Mouse (Mus musculus) B cell, adult (primary cell): Measurements from ENCODE around the gene AC109138.7. TPM values are rescaled to one million over a fixed set of nuclear protein-coding genes. Genes with fewer than 3 reads are reported as not detected.

ENCODE experiments used
- total RNA-seq: library from RNA; stranded (reverse); gene quantifications from 4 replicates; pipeline ENCODE4 v1.2.4, GENCODE M21; 2023; ENCODE audit not compliant: inconsistent age

Gene AC109138.7
- not detected in 4 replicates for total RNA-seq

DNA sequence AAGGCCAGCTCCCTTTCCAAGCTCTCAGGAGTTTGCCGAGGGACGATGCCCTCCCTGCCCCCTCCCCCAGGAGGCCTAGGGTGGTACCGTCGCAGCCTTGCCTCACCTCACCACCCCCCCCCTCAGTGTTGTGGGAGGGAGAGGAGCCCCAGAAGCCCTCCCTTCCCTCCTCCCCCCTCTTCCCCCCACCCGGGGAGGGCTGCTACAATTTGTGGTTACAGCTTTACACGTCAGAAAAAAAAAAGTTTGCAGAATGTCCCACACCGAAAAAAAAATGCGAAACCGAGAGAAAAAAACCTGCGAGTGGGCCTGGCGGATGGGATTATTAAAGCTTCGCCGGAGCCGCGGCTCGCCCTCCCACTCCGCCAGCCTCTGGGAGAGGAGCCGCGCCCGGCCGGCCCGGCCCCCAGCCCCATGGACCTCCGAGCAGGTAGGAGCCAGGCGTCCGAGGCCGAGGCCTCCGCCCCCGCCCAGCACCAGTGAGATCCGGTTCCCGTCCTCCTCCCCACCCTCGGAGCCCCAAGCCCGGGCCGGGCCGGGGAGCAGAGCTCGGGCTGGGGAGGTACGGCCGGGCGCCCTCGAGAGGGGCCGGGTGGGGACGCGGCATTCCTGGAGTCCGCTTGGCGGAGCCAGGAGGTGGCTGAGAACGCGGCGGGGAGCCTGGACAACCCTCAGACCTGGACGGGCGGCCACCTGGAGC, at the start of gene AC109138.7, which contains the start of gene Clcf1:
Gene AC109138.7 (plus strand): TSS at position 287 of the 700 bp plus-strand sequence.
Gene Clcf1 (plus strand): TSS at position 168 of the 700 bp plus-strand sequence.

DNA sequence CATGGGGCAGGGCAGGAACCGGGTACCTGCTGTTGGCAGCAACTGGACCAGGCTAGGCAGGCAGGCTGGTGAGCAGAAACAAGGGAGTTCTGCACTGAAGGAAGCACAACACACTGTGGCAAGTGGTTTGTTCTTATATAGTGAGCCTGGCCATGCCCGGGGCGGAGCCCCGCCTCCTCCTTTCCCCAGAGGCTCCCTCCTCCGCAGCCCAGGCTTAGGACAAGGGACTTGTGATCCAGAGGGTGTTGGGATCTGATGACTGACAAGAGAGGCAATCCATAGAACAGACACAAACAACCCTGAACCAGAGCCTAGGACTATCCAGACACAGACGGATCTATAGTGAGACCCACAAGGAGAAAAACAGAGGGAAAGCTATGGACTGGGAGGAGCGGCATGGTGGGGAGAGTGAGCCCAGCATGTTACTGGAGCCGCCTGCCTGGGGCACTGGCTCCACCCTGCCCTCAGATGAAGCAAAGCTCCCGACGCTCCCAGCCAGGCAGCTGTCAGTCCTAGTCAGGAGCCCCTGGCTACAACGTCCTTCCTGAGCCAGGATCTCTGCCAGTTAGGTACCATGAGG, 38.7 kb upstream of the AC109138.7 start, which contains the start of gene Carns1:
Gene Carns1 (minus strand): TSS at position 112 of the 580 bp plus-strand sequence.

DNA sequence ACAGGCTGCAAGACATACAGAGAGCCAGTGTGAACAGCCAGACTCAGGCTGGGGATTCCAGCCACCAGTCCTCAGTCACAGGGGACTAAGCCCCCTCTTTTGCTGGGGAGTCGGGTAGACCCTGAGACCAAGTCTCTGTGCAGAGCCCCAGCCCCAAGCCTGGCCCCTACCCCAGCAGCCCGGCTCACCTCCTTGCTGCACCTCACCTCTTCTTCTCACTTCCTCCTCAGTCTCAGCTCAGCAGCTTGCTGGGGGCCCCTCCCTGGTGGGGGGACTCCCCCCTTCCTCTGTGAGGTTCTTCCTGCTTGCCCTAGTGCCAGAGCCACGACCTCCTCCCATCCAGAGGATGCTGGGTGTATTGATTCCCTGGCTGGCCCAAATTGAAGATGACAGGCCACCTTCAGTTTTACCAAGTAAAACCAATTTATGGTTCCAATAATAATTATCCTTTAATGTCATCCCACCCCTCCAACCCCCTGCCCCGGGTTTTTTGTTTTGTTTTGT, 23.3 kb upstream of the AC109138.7 start, which contains the start of gene Tbc1d10c:
Gene Tbc1d10c (minus strand): TSS at position 454 of the 504 bp plus-strand sequence.

DNA sequence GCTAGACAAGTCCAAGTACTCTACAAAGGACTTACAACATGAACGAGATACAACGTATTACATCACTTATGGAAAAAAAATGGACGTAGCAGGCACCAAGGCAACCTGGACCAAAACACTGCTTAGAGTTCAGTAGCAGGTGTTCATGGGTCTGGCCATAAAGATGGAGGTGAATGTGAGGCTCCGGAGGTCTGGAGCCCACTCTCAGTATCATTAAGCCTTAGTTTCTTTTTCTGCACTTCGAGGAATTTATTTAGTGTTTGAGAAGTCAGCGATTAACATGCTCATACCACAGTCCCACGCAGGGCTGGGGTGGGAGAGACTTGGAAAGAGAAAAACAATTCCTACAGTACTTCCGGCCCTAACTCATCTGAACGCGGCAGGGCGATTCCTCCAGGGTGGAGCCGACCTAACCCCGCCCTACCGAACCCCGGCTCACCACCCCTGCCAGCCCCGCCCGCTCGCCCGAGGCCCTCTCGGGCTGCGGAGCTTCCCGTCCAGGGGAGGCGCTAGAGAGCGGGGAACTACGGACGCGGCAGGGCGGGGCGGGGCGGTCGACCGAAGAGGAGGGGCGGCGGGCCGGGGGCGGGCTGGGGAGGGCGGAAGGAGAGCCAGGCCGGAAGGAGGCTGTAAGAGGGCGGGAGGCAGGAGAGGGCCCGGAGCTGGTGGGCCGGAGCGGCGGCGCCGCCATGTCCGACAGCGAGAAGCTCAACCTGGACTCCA, 22.5 kb upstream of the AC109138.7 start, which contains the start of gene Ppp1ca:
Gene Ppp1ca (plus strand): TSS at position 538 of the 723 bp plus-strand sequence.

DNA sequence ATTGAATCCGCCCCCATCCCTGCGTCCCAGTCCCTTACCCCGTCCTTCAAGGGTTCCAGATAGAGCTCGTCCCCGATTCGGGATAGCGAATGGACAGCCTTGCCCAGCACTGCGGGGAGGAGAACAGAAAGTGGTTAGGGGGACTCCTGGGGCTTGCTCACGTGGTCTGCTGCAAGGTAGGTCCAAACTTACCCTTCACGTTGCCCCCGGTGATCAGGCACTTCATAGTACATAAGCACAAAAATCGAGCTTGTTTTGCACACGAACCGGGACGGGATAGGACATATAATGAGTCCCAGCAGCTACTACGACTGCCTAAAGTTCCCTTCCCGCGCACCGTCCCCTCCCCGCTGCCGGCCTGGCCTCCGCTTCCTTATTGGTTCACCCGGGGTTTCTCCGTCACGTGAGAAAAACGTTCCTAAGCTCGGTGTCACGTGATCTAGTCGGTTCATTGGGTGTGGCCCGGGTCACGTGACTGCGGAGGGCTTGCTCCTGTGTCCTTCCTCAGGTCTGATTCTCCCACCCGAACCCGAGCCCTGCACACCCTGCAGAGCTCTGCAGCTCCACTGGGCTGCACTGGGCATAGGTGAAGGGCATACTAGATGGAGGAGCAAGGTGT, 12.8 kb upstream of the AC109138.7 start, which contains the start of gene Rad9a:
Gene Rad9a (minus strand): TSS at position 372 of the 619 bp plus-strand sequence.

DNA sequence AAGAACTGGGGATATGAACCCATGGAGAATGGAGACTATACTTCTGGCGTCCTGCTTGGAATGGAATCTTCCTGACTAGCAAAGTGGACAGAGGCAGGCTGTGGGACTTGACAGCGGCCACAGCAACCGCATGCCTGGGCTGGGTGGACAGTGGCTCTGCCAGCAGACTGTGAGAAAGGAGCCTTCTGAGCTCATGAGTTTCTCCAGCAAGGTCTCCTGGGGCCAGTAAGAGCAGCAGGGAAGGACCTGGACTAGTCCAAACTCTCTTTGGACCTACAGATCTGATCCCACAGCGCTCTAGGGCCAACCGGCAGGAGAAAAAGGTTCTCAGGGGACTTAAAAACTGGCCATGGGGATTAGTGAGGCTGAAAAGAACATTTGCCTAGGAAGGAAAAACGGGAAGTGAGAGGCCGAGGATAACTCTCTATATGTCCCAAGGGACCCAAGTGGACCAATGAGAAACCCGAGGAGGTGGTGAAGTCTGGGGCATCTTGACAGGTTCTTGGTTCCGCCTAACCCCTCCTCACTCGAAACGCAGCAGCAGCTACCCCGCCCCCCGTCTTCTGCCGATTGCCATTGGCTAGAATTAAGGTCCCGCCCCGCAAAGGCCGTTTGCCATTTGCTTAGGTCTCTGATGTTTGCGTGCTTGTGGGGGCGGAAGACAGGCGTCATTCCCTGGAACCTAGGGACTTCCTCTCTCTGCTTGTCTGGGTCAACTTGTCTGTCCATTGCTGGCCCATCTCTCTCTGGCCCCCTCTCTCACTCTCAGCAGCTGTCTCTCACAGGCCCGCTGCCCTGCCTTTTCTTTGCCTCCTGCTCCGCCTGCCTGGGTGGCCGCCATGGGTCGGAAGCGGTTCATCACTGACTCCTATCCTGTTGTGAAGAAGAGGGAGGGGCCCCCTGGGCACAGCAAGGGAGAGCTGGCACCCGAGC, 17.4 kb downstream of the AC109138.7 start, which contains the start of gene Pold4:
Gene Pold4 (plus strand): TSS at position 647 of the 933 bp plus-strand sequence.

DNA sequence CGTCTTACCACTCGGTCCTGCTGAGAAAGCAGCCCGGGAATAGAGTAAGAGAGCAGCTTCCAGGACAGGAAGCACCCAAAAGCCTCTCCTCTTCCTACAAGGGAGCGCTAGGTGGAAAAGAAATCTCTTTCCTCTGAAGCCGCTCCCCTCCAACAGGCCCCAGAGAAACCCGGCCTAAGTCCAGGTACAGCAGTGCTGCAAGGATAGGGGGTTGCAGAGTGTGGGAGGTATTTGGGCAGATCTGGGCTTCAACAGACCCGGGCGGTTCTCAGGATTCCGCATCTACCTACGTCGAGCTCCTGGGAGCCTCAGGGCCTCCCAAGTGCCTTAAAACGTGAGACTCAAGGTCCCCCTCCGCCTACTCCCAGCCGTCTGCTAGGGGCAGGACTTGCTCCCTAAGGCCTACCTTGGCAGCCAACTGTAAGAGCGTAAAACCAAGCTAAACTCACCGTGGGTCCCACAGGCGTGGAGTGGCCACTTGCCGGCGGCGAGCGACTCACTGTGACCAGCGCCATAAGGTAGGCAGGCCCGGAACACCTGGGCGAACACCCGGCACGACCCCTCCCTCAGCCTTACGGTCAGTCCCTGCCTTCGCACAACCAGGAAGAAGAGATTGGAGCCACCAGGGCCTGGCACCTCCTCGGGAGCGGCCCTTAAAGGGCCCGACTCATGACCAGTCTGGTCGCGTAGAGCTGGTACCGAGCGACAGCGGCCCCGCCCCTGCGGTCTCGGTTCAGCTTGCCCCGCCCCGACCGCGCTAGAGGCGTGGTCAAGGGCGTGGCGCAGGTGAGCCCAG, 54.6 kb downstream of the AC109138.7 start, which contains the start of gene Ssh3:
Gene Ssh3 (minus strand): TSS at position 615 of the 796 bp plus-strand sequence.

Other genes starting within 250 kb of the AC109138.7 start
- 0.22 to 0.38 TPM in 2 of 4 replicates, not detected in the others for gene Aldh3b2, start 242.0 kb upstream of the AC109138.7 start, total RNA-seq
- gene Acy3, start 227.8 kb upstream of the AC109138.7 start, total RNA-seq: not detected in 4 replicates
- not detected in 4 replicates for gene Tbx10, start 221.6 kb upstream of the AC109138.7 start, total RNA-seq
- 22.3 to 28.3 TPM (median 25.0 TPM) in 4 replicates for gene Nudt8, start 213.8 kb upstream of the AC109138.7 start, total RNA-seq
- 3.2 to 4.8 TPM (median 4.4 TPM) in 4 replicates for gene Gm49405, start 213.7 kb upstream of the AC109138.7 start, total RNA-seq
- 8.6 to 10.7 TPM (median 10.2 TPM) in 4 replicates for gene Doc2g, start 211.0 kb upstream of the AC109138.7 start, total RNA-seq
- gene Ndufv1, start 201.6 kb upstream of the AC109138.7 start, total RNA-seq: 83.3 to 94.8 TPM (median 93.6 TPM) in 4 replicates
- gene Gstp1, start 176.4 kb upstream of the AC109138.7 start, total RNA-seq: 129 to 162 TPM (median 142 TPM) in 4 replicates
- 8.5 to 13.7 TPM (median 10.5 TPM) in 4 replicates for gene Gstp2, start 168.3 kb upstream of the AC109138.7 start, total RNA-seq
- not detected in 4 replicates for gene Gstp3, start 154.8 kb upstream of the AC109138.7 start, total RNA-seq
- gene Cabp2, start 132.8 kb upstream of the AC109138.7 start, total RNA-seq: not detected in 4 replicates
- 125 to 143 TPM (median 131 TPM) in 4 replicates for gene Cdk2ap2, start 117.2 kb upstream of the AC109138.7 start, total RNA-seq
- gene Pitpnm1, start 114.4 kb upstream of the AC109138.7 start, total RNA-seq: 177 to 203 TPM (median 187 TPM) in 4 replicates
- 93.0 to 109 TPM (median 99.7 TPM) in 4 replicates for gene Aip, start 88.5 kb upstream of the AC109138.7 start, total RNA-seq
- gene Gpr152, start 74.6 kb upstream of the AC109138.7 start, total RNA-seq: 0.38 to 0.78 TPM (median 0.69 TPM) in 4 replicates
- gene Cabp4, start 70.3 kb upstream of the AC109138.7 start, total RNA-seq: 1.8 to 2.4 TPM (median 2.0 TPM) in 4 replicates
- gene Coro1b, start 65.7 kb upstream of the AC109138.7 start, total RNA-seq: 142 to 167 TPM (median 154 TPM) in 4 replicates
- gene Ptprcap, start 60.8 kb upstream of the AC109138.7 start, total RNA-seq: 373 to 450 TPM (median 401 TPM) in 4 replicates
- 49.7 to 66.7 TPM (median 51.3 TPM) in 4 replicates for gene Rps6kb2, start 51.0 kb upstream of the AC109138.7 start, total RNA-seq
- gene Carns1, start 38.9 kb upstream of the AC109138.7 start, total RNA-seq: 78.2 to 88.7 TPM (median 80.1 TPM) in 4 replicates
- 250 to 285 TPM (median 268 TPM) in 4 replicates for gene Tbc1d10c, start 23.1 kb upstream of the AC109138.7 start, total RNA-seq
- 381 to 449 TPM (median 412 TPM) in 4 replicates for gene Ppp1ca, start 22.3 kb upstream of the AC109138.7 start, total RNA-seq
- gene Rad9a, start 12.7 kb upstream of the AC109138.7 start, total RNA-seq: 53.6 to 56.9 TPM (median 55.2 TPM) in 4 replicates
- 141 to 150 TPM (median 145 TPM) in 4 replicates for gene Clcf1, start 119 bp upstream of the AC109138.7 start, total RNA-seq
- 199 to 218 TPM (median 212 TPM) in 4 replicates for gene Pold4, start 17.5 kb downstream of the AC109138.7 start, total RNA-seq
- 22.2 to 34.5 TPM (median 24.6 TPM) in 4 replicates for gene Ssh3, start 54.8 kb downstream of the AC109138.7 start, total RNA-seq
- gene Ankrd13d, start 68.8 kb downstream of the AC109138.7 start, total RNA-seq: 22.0 to 30.9 TPM (median 23.6 TPM) in 4 replicates
- 533 to 592 TPM (median 549 TPM) in 4 replicates for gene Grk2, start 91.9 kb downstream of the AC109138.7 start, total RNA-seq
- gene Kdm2a, start 183.9 kb downstream of the AC109138.7 start, total RNA-seq: 209 to 242 TPM (median 228 TPM) in 4 replicates
- gene Rhod, start 225.1 kb downstream of the AC109138.7 start, total RNA-seq: 0.57 to 1.1 TPM (median 1.0 TPM) in 3 of 4 replicates, not detected in the other